Mouse (Mus musculus) embryonic fibroblast, embryonic 13.5 days (primary cell): Measurements from ENCODE around the gene Msantd2.

Source experiments
- CTCF ChIP-seq: IDR thresholded peaks from 2 replicates; pipeline ENCODE4 v1.5.1; 2011; ENCODE audit warnings: mild to moderate bottlenecking, control low read depth, low read length, moderate library complexity, borderline replicate concordance; ENCODE audit not compliant: insufficient read depth
- POLR2A ChIP-seq: IDR thresholded peaks from 2 replicates; pipeline ENCODE4 v1.6.1; 2011; ENCODE audit warnings: low read depth, mild to moderate bottlenecking, control low read depth, low read length, moderate library complexity

GRCm38 (mm10) chr9:37545847-37546452 lies 56.8 kb downstream of the Msantd2 start:
- TF ChIP-seq CTCF (no peak), POLR2A (no peak)
